Mouse (Mus musculus) lung, adult 2 months (tissue): ENCODE data around the gene Grk5.
"Not testable (repeated sequence)": the region's sequence is repeated elsewhere in the genome, so short reads cannot be mapped to it uniquely, and the experiment has no call there.

Experiments
- CTCF ChIP-seq: fragments of 200-500 bp; IDR thresholded peaks from 2 replicates; pipeline ENCODE4 v1.5.1; 2011; ENCODE audit warnings: mild to moderate bottlenecking, low read length, control low read depth; ENCODE audit not compliant: insufficient read depth
- POLR2A ChIP-seq: fragments of 200-500 bp; IDR thresholded peaks from 2 replicates; pipeline ENCODE4 v1.6.1; 2011; ENCODE audit warnings: low read depth, mild to moderate bottlenecking, control low read depth, low read length, borderline replicate concordance; ENCODE audit errors: extremely low read depth

DNA sequence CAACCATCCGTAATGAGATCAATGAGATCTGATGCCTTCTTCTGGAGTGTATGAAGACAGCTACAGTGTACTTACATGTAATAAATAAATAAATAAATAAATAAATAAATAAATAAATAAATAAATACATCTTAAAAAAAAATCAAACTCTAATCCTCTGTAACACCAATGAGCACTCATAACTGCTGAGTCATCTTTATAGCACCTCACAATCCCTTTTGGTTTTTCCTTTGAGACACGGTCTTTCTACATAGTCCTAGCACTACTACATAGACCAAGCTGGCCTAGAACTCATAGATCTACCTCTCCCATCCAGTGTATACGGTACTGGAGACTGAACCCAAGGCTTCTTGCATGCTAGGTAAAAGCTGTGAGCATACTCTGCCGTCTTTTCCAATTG lies 23.4 kb upstream of the Grk5 start:
- not testable (repeated sequence) for TF ChIP-seq CTCF, POLR2A
